Mouse (Mus musculus) G1E (cell line): Measurements from ENCODE around the gene Kcna5. TPM values are rescaled to one million over a fixed set of nuclear protein-coding genes. Genes with fewer than 3 reads are reported as not detected.

Source experiments
- ATAC-seq: 2 replicates; pipeline ENCODE4 v1.8.0; 2016; ENCODE audit warnings: mild to moderate bottlenecking; ENCODE audit not compliant: insufficient number of reproducible peaks, poor library complexity, low FRiP score, severe bottlenecking; ENCODE audit errors: extremely low read depth
- DNase-seq: peaks from one replicate; pipeline ENCODE4 v3.0.0; 2012; ENCODE audit warnings: low spot score
- H3K27me3 ChIP-seq: 2 replicates; pipeline ENCODE4 v1.6.1; 2012; ENCODE audit warnings: mild to moderate bottlenecking, low read length, inconsistent platforms; ENCODE audit not compliant: insufficient read depth
- H3K36me3 ChIP-seq: replicated peaks from 2 replicates; pipeline ENCODE3; 2012; ENCODE audit warnings: mild to moderate bottlenecking, inconsistent platforms
- H3K4me1 ChIP-seq: 2 replicates; pipeline ENCODE4 v1.6.1; 2012; ENCODE audit warnings: low read depth, low read length, inconsistent platforms, mixed read lengths; ENCODE audit not compliant: insufficient read depth
- H3K4me3 ChIP-seq: 2 replicates; pipeline ENCODE4 v1.5.1; 2012; ENCODE audit warnings: low read depth, mild to moderate bottlenecking, inconsistent platforms, low read length, moderate library complexity, mixed read lengths
- H3K9me3 ChIP-seq: replicated peaks from 2 replicates; pipeline ENCODE4 v1.6.1; 2012; ENCODE audit warnings: inconsistent platforms
- CTCF ChIP-seq: IDR thresholded peaks from 2 replicates; pipeline ENCODE4 v1.5.1; 2012; ENCODE audit warnings: low read depth, low read length, inconsistent platforms, mixed read lengths
- GATA1 ChIP-seq: IDR thresholded peaks from 2 replicates; pipeline ENCODE4 v1.6.1; 2012; ENCODE audit warnings: borderline replicate concordance, low read length, inconsistent platforms, mixed read lengths
- GATA2 ChIP-seq: IDR thresholded peaks from 2 replicates; pipeline ENCODE4 v1.6.1; 2012; ENCODE audit warnings: low read depth, low read length, inconsistent platforms, borderline replicate concordance
- POLR2AphosphoS5 ChIP-seq: IDR thresholded peaks from 2 replicates; pipeline ENCODE4 v1.6.1; 2012; ENCODE audit warnings: low read depth, low read length, inconsistent platforms; ENCODE audit not compliant: insufficient replicate concordance
- TAL1 ChIP-seq: conservative IDR thresholded peaks from 2 replicates; pipeline ENCODE4 v1.6.1; 2012; ENCODE audit warnings: low read depth, low read length, inconsistent platforms, mixed read lengths
- polyA plus RNA-seq: library from polyadenylated mRNA; stranded (reverse); fragments of >175 nt; gene quantifications from 2 replicates; pipeline ENCODE4 v1.2.3, GENCODE M21; 2012
- total RNA-seq, 2 experiments: library from RNA; stranded (forward) in 1 of 2; stranded (reverse) in 1 of 2; fragments of 200-1000 nt in 1 of 2; fragments of >200 nt in 1 of 2; fragmentation: Nextera tagmentation in 1 of 2; gene quantifications; 2 replicates each; pipeline ENCODE4 v1.2.3; 2014 to 2017

Kcna5 gene
- total and polyA plus RNA-seq, 3 experiments = not detected

DNA sequence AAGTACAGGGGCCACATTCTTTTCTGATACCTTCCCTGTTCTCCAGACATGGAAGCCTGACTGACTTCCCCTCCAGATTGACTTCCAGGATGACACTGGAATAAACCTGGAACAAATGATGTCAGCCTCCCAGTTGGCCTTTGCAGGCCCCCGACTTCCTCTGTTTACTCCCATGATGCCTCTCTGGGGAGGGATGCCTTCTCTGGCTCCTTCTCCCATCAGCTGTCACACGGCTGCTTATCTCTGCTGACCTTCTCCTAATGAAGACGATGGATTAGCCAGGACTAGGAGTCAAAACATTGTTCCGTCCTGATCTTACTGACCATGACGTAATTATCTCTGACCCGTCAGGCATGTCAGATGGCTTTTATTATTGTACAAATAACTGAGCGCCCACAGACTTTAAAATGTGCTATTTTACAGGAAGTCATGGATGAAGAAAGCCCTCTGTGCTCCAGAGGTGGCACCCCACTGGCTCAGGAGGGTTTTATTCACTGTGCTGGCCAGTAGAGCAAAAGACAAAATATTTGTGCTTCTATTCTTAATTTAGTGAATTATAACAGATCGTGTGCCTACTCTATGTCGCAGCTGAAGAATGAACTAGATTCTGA is 32.4 kb downstream of the Kcna5 start:
- H3K27me3 ChIP-seq = no peaks in the 10 kb centered on the region
- TF ChIP-seq GATA1 (no peak), GATA2 (no peak), POLR2AphosphoS5 (no peak), TAL1 (no peak), CTCF (no peak)
- no peaks in the 10 kb centered on the region for H3K36me3 ChIP-seq
- no peak overlapping the region for H3K4me3 ChIP-seq
- ATAC-seq (no peak), DNase-seq (no peak)
- H3K9me3 ChIP-seq = peaks cover 72% of the 10 kb centered on the region
- H3K4me1 ChIP-seq = no peaks in the 10 kb centered on the region

GRCm38 (mm10) chr6:126500985-126501384 is 34.2 kb downstream of the Kcna5 start:
- no peak for DNase-seq
- no peak for TF ChIP-seq TAL1
- no peak for TF ChIP-seq POLR2AphosphoS5
- no peak for TF ChIP-seq GATA2
- H3K27me3 ChIP-seq = no peaks in the 10 kb centered on the region

DNA sequence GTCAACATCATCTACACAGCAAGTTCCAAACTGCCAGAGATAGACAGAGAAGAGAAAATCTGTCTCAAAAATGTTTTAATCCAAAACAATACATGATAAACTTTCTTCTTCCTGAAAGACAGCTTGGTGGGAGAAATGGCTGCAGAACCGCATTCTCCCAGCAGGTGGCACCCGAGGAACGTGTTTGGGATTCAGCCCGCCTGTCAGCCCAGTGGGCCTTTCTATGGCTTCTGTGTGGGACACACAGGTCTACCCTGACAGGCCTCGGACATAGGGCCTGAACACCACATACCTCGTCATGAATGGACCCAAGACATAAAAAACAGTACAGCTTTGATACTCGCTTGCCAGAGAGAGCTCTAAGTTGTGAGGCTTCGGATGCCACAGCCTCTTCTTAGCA is 35.1 kb downstream of the Kcna5 start:
- Histone ChIP-seq H3K27me3 (no peaks in the 10 kb centered on the region), H3K9me3 (peaks cover 81% of the 10 kb centered on the region), H3K36me3 (no peaks in the 10 kb centered on the region), H3K4me1 (no peaks in the 10 kb centered on the region), H3K4me3 (no peak overlapping the region)
- DNase-seq (no peak), ATAC-seq (no peak)
- TF ChIP-seq POLR2AphosphoS5 (no peak), TAL1 (no peak), CTCF (no peak), GATA2 (no peak), GATA1 (no peak)

More at GRCm38 (mm10) chr6:126500985-126501384, 34.2 kb downstream of the Kcna5 start:
- no peaks in the 10 kb centered on the region for H3K36me3 ChIP-seq
- no peaks in the 10 kb centered on the region for H3K4me1 ChIP-seq
- H3K4me3 ChIP-seq = no peak overlapping the region
- H3K9me3 ChIP-seq = peaks cover 81% of the 10 kb centered on the region
- no peak for ATAC-seq

DNA sequence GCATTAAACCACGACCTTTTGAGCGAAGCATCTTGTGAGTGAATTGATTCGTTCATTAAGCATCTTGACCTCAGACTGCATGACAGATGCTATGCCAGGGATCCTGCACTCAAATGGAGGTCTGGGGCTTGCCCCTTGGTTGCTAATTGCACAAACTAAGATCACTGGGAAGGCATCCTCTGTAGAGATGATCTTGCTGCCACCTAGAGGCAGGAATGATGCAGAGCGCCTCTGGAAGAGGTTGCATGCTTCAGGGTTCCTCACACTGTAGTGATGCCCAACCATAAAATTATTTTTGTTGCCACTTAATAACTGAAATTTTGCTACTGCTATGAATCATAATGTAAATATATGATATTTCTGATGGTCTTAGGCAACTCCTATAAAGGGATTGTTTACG is 37.3 kb downstream of the Kcna5 start:
- DNase-seq (no peak), ATAC-seq (no peak)
- Histone ChIP-seq H3K9me3 (peaks cover 75% of the 10 kb centered on the region), H3K4me1 (no peaks in the 10 kb centered on the region), H3K27me3 (no peaks in the 10 kb centered on the region), H3K36me3 (no peaks in the 10 kb centered on the region), H3K4me3 (no peak overlapping the region)
- no peak for TF ChIP-seq GATA2
- TF ChIP-seq CTCF = no peak
- TF ChIP-seq GATA1 = no peak
- TF ChIP-seq TAL1 = no peak

DNA sequence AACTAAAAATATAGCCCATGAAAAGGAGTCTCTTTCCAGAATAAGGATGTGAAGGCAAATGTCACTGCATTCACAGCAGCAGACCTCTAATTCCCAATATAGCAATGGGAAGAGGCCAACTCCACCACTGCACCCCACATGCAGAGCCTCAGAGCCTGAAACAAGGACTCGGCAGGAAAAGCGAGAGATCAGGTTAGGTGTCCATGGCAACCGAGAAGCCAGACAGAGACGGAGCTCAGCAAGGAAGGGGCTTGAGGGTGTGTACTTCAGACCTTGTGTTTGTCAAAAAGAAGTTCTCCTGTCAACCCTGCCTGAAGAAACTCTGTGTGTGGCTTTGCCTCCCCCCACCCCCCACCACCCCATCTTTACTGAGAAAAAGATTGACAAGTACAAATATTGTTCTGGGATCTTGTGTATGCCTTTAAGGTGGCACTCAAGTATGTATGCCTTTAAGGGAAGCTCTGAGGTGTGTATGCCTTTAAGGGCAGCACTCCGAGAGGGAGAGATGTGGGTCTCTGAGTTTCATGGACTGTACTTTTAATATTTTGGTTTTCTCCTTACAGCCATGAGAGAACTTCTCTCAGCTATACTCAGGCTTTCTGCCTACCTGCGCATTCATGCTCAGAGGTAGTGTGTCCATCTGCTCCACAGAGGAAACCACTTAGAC is 37.9 kb downstream of the Kcna5 start:
- no peaks in the 10 kb centered on the region for H3K27me3 ChIP-seq
- no peak overlapping the region for H3K4me3 ChIP-seq
- DNase-seq (no peak), ATAC-seq (no peak)
- TF ChIP-seq TAL1 (no peak), GATA2 (no peak), POLR2AphosphoS5 (no peak), GATA1 (no peak)
- H3K4me1 ChIP-seq = no peaks in the 10 kb centered on the region
- H3K9me3 ChIP-seq = peaks cover 70% of the 10 kb centered on the region
- H3K36me3 ChIP-seq = no peaks in the 10 kb centered on the region

GRCm38 (mm10) chr6:126487136-126487535 is 48.1 kb downstream of the Kcna5 start:
- no peak for DNase-seq
- no peak for TF ChIP-seq GATA1
- TF ChIP-seq GATA2 = no peak
- no peak for TF ChIP-seq TAL1
- no peak for TF ChIP-seq POLR2AphosphoS5
- no peak for TF ChIP-seq CTCF

More at GRCm38 (mm10) chr6:126487136-126487535, 48.1 kb downstream of the Kcna5 start:
- H3K27me3 ChIP-seq = no peaks in the 10 kb centered on the region
- ATAC-seq = no peak
- H3K4me3 ChIP-seq = no peak overlapping the region
- H3K9me3 ChIP-seq = peaks cover 43% of the 10 kb centered on the region
- no peaks in the 10 kb centered on the region for H3K36me3 ChIP-seq
- H3K4me1 ChIP-seq = no peaks in the 10 kb centered on the region
